Mouse (Mus musculus) left cerebral cortex, postnatal 10 days (tissue): ENCODE results near the gene Prrg2. TPM values are rescaled to one million over a fixed set of nuclear protein-coding genes. Genes with fewer than 3 reads are reported as not detected.
"Not testable (repeated sequence)": the region's sequence is repeated elsewhere in the genome, so short reads cannot be mapped to it uniquely, and the experiment has no call there.

Experiments used
- DNase-seq, 2 experiments: peaks; one replicate each; pipeline ENCODE4 v3.0.0; 2021 to 2022; ENCODE audit warnings: low spot score in 2 of 2, mixed read lengths in 1 of 2; ENCODE audit errors: extremely low spot score in 1 of 2
- intact Hi-C: fragments of 180-260 bp; cut with DNase I; formaldehyde crosslinking; loops from one replicate; pipeline ENCODE4 v1.15.1; 2025
- total RNA-seq, 2 experiments: library from RNA; stranded (reverse); gene quantifications; 2 replicates each; pipeline ENCODE4 v1.2.3; 2021

The Prrg2 gene
- 1 to 10 TPM; 5.3 to 9.0 TPM for total RNA-seq

DNA sequence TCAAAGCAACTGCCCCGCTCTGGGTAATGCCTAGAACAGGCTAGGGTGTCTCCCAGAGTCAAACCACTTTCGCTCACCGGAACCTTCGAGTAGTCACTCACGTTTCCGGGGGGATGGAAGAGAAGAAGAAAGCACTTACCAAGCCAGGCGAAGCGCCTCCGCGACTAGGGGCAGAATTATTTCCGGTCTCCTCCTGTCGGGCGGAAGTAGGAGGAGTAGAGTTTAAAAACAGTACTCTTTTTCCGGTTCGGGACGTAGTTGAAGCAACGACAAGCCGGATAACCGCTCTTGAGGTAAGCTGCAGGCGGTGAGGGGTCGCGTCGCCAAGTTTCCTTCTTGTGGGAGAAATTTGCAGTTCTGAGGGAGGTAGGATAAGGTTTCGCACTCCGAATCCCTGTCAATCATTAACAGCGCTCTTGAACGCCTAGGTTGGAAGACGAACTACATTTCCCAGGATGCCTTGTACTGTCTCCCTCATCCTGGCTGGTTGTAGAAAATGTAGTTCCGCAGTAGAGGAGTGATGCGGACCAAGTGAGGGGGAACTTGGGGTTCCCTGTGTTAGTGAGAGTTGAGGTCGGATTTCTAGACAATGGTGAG lies at the start of gene Prrg2, which contains the start of gene Nosip:
TSS of gene Prrg2 (minus strand) at position 439 of the 597 bp plus-strand sequence.
TSS of gene Nosip (plus strand) at position 191 of the 597 bp plus-strand sequence.
- DNase-seq: peak; percentile 94
- intact Hi-C loops: no loop called here

DNA sequence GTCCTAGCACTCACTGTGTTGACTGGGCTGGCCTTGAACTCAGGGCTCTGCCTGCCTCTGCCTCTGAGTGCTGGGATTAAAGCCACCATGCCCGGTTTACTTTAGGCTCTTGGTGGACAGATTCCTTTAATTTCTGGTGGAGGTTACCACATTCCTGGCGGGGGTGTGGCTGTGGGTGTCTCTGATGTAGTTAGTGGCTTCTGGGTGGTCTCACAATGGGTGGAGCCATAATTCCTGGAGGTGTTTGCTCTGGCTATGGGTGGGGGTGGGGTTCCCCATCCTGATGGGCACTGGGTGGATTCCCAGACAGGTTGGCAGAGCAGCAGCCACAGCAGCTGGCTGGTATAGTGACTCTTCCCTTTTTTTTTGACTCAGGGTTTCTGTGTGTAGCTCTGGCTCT lies 49.5 kb upstream of the Prrg2 start:
- intact Hi-C loops: no loop called here
- no peak for DNase-seq

DNA sequence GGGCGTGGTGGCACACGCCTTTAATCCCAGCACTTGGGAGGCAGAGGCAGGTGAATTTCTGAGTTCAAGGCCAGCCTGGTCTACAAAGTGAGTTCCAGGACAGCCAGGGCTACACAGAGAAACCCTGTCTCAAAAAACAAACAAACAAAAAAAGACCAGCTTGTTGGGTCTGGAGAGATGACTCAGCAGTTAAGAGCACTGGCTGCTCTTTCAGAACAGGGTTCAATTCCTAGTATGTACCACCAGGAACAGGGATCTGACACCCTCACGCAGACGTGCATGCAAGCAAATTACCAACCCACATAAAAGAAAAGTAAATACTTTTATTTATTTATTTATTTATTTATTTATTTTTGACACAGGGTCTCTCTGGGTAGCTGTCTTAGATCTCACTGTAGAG lies 47.6 kb upstream of the Prrg2 start:
- DNase-seq, intact Hi-C loops: not testable (repeated sequence)

GRCm38 (mm10) chr7:45107052-45107645 lies 44.7 kb upstream of the Prrg2 start:
- intact Hi-C loops: no loop called here
- no peak for DNase-seq

GRCm38 (mm10) chr7:45106441-45106840 lies 44.0 kb upstream of the Prrg2 start:
- intact Hi-C loops: no loop called here
- DNase-seq: no peak

DNA sequence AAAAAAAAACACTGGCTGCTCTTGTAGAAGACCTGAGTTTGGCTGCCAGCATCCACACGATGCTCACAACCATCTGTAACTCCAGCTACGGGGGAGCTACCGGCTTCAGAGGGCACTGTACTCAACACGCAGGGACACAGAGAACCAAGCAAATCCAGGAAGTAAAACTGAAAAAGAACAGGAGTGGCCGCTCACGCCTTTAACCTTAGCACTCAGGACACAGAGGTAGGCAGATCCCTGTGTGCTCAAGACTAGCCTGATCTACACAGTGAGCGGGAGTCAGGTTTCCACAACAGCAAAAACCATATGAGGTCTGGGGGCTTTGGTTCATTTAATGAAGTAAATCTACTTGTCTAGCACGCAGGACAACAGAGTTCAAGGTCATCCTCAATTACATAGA lies 43.0 kb upstream of the Prrg2 start:
- no peak for DNase-seq
- intact Hi-C loops: no loop called here

DNA sequence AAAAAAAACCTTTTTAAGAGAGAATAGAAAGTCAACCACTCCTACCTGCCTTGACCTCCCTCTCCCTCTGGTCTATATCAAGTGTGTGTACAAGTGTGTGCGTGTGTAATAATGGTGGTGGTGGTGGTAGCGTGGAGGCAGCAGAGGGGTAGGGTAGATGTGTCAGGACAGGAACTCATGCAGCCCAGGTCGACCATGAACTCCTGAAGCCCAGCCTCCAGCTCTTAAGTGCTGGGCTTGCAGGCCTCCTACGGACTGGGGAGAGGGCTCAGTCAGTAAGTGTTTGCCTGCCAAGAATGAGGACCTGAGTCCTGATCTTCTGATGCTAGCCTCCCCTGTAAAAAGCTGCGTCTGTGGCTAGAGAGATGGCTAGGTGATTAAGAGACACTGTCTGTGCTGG lies 42.5 kb upstream of the Prrg2 start:
- no peak for DNase-seq
- intact Hi-C loops: no loop called here

GRCm38 (mm10) chr7:45103652-45104180 lies 41.2 kb upstream of the Prrg2 start, which contains the start of gene Fcgrt:
TSS of gene Fcgrt (minus strand) at chr7:45103851.
- intact Hi-C loops: no loop called here
- DNase-seq: peak in 1 of 2 experiments; percentile 93

DNA sequence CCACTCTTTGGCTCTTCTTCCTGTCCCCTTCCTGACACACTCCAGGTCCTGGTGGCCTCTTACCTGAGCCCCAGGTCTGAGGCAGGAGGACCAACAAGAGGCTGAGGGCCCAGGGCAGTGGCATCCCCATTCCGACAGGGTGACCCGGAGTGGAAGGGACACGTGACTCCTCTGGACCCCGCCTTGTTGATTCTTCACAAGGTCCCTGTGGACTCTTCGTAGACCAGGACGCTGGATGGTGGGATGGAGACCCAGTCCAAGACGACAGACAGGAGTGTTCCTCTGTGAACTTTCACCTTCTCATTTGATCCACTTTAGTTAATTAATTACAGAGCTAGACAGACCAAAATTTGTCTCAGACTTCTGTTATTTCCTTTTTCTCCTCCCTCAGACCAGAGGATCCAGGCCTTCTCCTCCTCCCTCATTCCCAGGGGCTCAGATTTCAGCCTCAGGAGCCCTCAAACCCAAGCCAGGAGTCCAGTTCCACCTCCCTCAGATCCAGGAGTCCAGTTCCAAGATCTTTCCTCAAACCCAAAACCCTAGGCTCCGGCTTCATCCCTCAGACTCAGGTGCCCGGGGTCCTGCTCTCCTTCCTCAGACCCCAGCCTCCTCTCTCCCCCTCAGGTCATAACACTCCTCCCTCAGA lies 40.6 kb upstream of the Prrg2 start:
- no peak for DNase-seq
- intact Hi-C loops: no loop called here

- intact Hi-C loops: no loop called here
- no peak for DNase-seq
These were observed 40.0 kb upstream of the Prrg2 start for GRCm38 (mm10) chr7:45102441-45102840.

GRCm38 (mm10) chr7:45100046-45100445 lies 37.6 kb upstream of the Prrg2 start:
- intact Hi-C loops: no loop called here

DNA sequence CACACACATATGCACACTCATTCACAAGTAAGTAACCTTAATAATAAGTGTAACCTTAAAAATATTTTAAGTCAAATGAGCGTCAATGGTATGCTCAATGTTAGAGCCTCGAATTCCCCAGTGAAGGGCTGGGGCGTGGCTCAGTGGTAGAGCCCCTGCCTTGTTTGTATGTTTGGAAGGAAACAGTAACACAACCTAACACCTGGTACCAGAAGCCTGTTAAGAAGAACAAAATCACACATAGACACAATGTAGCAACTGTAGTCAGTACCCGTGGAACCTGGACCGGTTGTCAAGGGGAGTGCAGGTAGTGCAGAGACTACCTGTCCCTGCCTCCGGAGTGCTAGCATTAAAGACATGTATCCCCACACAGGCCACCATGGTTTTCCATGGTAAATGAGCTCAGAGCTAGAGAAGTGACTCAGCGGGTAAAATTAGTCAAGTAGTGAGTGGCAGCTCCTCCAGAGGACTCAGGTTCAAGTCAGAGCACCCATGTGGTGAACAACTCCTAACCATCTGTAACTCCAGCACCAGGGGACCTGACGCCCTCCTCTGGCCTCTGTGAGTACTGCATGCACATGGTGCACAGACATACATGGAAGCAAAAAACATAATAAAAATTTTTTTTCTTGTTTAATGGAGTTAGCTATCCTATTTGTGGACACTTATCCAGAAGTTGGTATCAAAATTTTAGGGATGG lies 36.2 kb upstream of the Prrg2 start:
- DNase-seq: no peak
- intact Hi-C loops: no loop called here

More at GRCm38 (mm10) chr7:45100046-45100445, 37.6 kb upstream of the Prrg2 start:
- DNase-seq: no peak

DNA sequence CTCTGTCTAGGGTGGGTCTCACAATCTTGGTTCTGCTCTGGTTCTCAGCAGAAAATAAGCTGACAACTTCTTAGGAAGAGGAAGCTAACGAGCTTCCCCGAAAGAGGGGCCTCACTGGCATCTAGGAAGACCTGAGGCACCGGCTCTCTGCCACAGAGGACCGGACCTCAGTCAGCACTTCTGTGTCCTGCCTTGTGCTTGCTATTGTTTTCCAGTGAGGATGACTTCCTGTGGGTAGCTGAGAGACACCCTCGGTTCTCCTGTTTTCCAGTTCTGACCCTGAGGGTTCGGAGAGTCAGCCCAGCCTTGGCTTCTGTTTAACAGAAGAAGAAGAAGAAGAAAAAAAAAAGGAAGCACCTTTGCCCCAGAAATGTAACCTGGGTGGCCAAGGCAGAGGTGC lies 35.0 kb upstream of the Prrg2 start:
- intact Hi-C loops: no loop called here
- no peak for DNase-seq

- DNase-seq, intact Hi-C loops: not testable (repeated sequence)
These were observed 33.5 kb upstream of the Prrg2 start for GRCm38 (mm10) chr7:45095965-45096364.

GRCm38 (mm10) chr7:45095367-45095766 lies 32.9 kb upstream of the Prrg2 start:
- intact Hi-C loops: no loop called here

DNA sequence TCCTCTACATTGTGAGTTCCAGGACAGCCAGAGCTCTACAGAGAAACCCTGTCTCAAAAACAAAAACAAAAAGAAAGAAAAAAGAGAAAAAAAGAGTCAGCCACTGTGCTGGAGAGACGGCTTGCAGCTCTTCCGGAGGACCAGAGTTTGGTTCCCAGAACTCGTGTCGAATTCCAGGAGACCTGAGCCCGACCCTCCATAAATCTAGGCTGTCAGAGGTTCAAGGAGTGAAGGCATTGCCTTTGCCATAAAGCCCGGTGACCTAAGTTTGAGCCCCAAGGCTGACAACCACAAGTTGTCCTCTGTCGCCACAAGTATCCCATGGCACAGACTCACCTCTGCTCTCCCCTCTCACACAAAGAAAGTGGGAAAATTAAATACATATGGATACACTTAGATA lies 31.6 kb upstream of the Prrg2 start:
- intact Hi-C loops: no loop called here
- no peak for DNase-seq

More at GRCm38 (mm10) chr7:45095367-45095766, 32.9 kb upstream of the Prrg2 start:
- no peak for DNase-seq

GRCm38 (mm10) chr7:45093516-45093905 lies 31.0 kb upstream of the Prrg2 start:
- intact Hi-C loops: no loop called here
- DNase-seq: peak in 1 of 2 experiments; percentile 38

DNA sequence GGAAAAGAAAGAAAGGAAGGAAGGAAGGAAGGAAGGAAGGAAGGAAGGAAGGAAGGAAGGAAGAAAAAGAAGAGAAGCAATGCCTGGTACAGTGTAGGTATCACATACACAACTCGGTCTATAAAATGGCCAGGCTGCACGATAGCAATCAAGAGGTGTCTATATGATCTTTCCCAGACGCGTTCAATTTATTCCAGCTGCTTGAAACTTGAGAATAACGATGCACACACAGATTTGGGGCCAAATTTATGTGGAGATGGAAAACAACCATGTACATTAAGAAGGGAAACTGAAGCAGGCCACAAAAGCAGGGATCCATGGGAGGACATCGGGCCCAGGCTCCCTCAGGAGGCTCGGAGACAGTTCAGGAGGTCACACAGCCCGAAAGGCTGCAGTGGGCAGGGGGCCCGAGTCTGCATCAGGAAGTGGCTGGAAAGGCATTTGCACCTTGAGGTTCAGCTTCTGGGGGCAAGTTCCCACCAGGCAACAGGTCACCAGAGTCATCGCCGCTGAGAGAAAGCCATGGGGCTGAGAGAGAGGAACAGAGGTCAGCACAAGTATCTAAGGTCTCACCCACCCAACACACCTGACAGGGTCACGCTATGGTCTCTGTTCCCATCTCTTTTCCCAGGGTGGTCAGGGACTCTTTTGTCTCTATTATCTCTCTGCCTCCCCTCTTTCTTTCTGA lies 30.5 kb upstream of the Prrg2 start:
- no peak for DNase-seq
- intact Hi-C loops: no loop called here

DNA sequence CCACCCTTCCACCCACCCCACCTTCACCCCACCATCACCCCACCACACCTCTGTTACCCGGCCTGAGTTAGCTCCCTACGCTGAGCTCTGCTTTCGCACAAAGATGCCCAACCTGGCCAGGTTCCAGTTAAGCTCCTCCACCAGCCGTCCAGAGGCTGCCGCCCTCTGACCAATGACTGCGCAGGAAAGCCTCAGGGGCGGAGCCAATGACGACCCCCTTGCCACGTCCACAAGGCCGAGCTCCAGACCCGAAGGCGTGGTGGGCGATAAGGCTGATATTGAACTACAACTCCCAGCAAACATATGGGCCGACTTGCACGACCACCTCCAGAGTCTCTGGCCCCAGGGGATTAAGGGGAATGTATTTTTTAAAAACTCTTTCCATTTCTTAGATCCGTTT lies 29.6 kb upstream of the Prrg2 start, which contains the start of gene Rcn3:
TSS of gene Rcn3 (minus strand) at position 174 of the 400 bp plus-strand sequence.
- intact Hi-C loops: no loop called here
- DNase-seq: peak; percentile 64 to 94
